Mouse (Mus musculus) neural tube, embryonic 15.5 days (tissue): Measurements from ENCODE around the gene Cpsf6. TPM values are rescaled to one million over a fixed set of nuclear protein-coding genes. Genes with fewer than 3 reads are reported as not detected.

ENCODE experiments used
- ATAC-seq: fragments of 200-750 bp; cut with Nextera tagmentation; 2 replicates; pipeline ENCODE4 v1.8.0; 2017; ENCODE audit warnings: mild to moderate bottlenecking, moderate TSS enrichment, moderate library complexity; ENCODE audit not compliant: low FRiP score
- H3K27ac ChIP-seq: fragments of 300-500 bp; sonication (generic); replicated peaks from 2 replicates; pipeline ENCODE4 v1.5.1; 2015; ENCODE audit warnings: mild to moderate bottlenecking, inconsistent platforms
- H3K27me3 ChIP-seq: fragments of 300-500 bp; sonication (generic); replicated peaks from 2 replicates; pipeline ENCODE4 v1.6.1; 2015; ENCODE audit warnings: inconsistent platforms
- H3K36me3 ChIP-seq: fragments of 300-500 bp; sonication (generic); 2 replicates; pipeline ENCODE4 v1.6.1; 2015; ENCODE audit warnings: inconsistent platforms
- H3K4me1 ChIP-seq: fragments of 300-500 bp; sonication (generic); 2 replicates; pipeline ENCODE4 v1.6.1; 2015; ENCODE audit warnings: inconsistent platforms
- H3K4me2 ChIP-seq: fragments of 300-500 bp; sonication (generic); 2 replicates; pipeline ENCODE4 v1.6.1; 2015; ENCODE audit warnings: inconsistent platforms, mild to moderate bottlenecking, moderate library complexity
- H3K4me3 ChIP-seq: fragments of 300-500 bp; sonication (generic); replicated peaks from 2 replicates; pipeline ENCODE4 v1.5.1; 2015; ENCODE audit warnings: mild to moderate bottlenecking, inconsistent platforms
- H3K9ac ChIP-seq: fragments of 300-500 bp; sonication (generic); replicated peaks from 2 replicates; pipeline ENCODE4 v1.6.1; 2015; ENCODE audit warnings: mild to moderate bottlenecking, inconsistent platforms
- H3K9me3 ChIP-seq: fragments of 300-500 bp; sonication (generic); replicated peaks from 2 replicates; pipeline ENCODE4 v1.6.1; 2016; ENCODE audit warnings: inconsistent platforms
- WGBS: fragments of 180-500 bp; shearing (Covaris S2); methylation state at CpG from one replicate; pipeline ENCODE4 v1.1.7; 2015; ENCODE audit warnings: mixed read lengths; 5-methylcytosine and 5-hydroxymethylcytosine counted together
- polyA plus RNA-seq: library from polyadenylated mRNA; unstranded; fragments of >200 nt; fragmentation: Nextera tagmentation; extraction: Ambion mirVana; gene quantifications from 2 replicates; pipeline ENCODE4 v1.2.1, GENCODE M21; 2015

The Cpsf6 gene
- 126 and 133 TPM in 2 replicates for polyA plus RNA-seq

GRCm38 (mm10) chr10:117379908-117380307 lies at the start of gene Cpsf6:
Gene Cpsf6 (minus strand): TSS chr10:117380015.
- 90% methylated on average over 6 of the region's 6 CpGs for WGBS
- Histone ChIP-seq H3K36me3 (no peaks in the 10 kb centered on the region), H3K27me3 (no peaks in the 10 kb centered on the region), H3K9me3 (no peaks in the 10 kb centered on the region), H3K4me2 (no peak within 1 kb of the TSS), H3K9ac (no peak within 1 kb of the TSS), H3K27ac (no peak within 1 kb of the TSS), H3K4me1 (peaks cover 11% of the 10 kb centered on the region; the same call in 1 of the 2 replicates), H3K4me3 (no peak within 1 kb of the TSS)
- ATAC-seq, result no peak

GRCm38 (mm10) chr10:117426615-117426969 lies 46.8 kb upstream of the Cpsf6 start:
- peaks cover 5% of the 10 kb centered on the region; the same call in 1 of the 2 replicates for H3K4me1 ChIP-seq
- H3K27me3 ChIP-seq, result no peaks in the 10 kb centered on the region
- H3K9me3 ChIP-seq, result no peaks in the 10 kb centered on the region
- no peak for ATAC-seq
- peak overlapping the region; percentile 51; the same call in 1 of the 2 replicates for H3K27ac ChIP-seq
- no peak overlapping the region for H3K9ac ChIP-seq
- H3K36me3 ChIP-seq, result no peaks in the 10 kb centered on the region
- H3K4me2 ChIP-seq, result no peak overlapping the region
- H3K4me3 ChIP-seq, result no peak overlapping the region
- WGBS, result 87% methylated on average over 1 of the region's 1 CpGs

- H3K36me3 ChIP-seq, result no peaks in the 10 kb centered on the region
- no peaks in the 10 kb centered on the region for H3K27me3 ChIP-seq
- WGBS, result 29% methylated on average over 11 of the region's 11 CpGs
- no peaks in the 10 kb centered on the region for H3K9me3 ChIP-seq
- peak overlapping the region; percentile 51; the same call in 1 of the 2 replicates for H3K27ac ChIP-seq
- H3K9ac ChIP-seq, result no peak overlapping the region
- H3K4me1 ChIP-seq, result peaks cover 5% of the 10 kb centered on the region; the same call in 1 of the 2 replicates
- no peak overlapping the region for H3K4me2 ChIP-seq
- no peak overlapping the region for H3K4me3 ChIP-seq
- peak; percentile 73 for ATAC-seq
Observed at GRCm38 (mm10) chr10:117425907-117426614, 46.2 kb upstream of the Cpsf6 start.

DNA sequence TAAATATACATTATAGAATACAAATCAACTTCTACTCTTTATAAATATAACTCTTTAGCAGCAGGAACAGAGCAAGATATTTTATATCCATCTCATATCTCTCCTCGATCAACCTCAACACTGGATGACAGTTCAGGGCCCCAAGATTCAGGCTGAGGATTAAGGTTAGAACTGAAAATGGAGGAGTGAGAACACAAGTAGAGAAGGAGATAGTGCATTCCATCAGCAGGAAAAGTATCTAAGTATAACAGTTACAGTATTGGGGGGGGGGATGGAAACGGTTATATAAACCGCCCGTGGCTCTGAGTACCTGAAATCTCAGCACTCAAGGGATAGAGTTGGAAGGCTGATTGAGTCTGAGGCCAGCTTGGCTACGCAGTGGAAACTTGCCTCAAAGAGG lies 45.2 kb upstream of the Cpsf6 start:
- no peak for ATAC-seq
- WGBS, result 95% methylated on average over 5 of the region's 5 CpGs
- Histone ChIP-seq H3K4me2 (no peak overlapping the region), H3K27ac (no peak overlapping the region), H3K9me3 (no peaks in the 10 kb centered on the region), H3K27me3 (no peaks in the 10 kb centered on the region), H3K4me1 (peaks cover 5% of the 10 kb centered on the region; the same call in 1 of the 2 replicates), H3K4me3 (no peak overlapping the region), H3K36me3 (no peaks in the 10 kb centered on the region), H3K9ac (no peak overlapping the region)

DNA sequence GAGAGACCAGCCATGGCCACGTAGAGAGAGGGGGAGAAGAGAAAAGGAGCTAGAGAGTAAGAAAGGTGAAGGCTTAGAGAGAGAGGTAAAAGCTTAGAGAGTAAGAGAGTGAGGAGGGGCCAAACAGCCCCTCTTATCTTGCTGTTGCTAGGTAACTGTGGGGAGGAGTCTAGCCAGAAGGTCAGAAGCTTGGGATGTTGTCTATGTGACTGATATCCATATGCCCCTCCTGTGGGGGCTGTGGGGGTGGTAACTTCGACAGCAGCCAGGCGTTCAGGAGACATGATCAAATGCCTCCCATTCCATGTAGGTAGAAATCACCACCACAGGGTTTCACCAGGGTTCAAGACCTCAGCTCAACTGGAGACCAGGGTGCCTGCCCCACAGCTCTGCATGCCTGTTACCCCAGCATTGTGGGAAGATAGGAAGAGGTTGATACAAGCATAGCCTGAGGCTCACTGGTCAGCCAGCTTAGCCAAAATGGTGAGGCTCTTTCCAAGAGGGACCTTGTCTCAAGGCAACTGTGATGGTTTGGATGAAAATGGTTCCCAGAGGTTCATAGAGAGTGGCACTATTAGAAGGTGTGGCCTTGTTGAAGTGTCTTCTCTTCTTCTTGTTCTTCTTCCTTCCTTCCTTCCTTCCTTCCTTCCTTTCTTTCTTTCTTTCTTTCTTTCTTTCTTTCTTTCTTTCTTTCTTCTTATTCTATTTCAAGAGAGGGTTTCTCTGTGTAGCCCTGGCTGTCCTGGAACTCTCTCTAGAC lies 44.5 kb upstream of the Cpsf6 start:
- 66% methylated on average over 3 of the region's 3 CpGs for WGBS
- no peak for ATAC-seq

DNA sequence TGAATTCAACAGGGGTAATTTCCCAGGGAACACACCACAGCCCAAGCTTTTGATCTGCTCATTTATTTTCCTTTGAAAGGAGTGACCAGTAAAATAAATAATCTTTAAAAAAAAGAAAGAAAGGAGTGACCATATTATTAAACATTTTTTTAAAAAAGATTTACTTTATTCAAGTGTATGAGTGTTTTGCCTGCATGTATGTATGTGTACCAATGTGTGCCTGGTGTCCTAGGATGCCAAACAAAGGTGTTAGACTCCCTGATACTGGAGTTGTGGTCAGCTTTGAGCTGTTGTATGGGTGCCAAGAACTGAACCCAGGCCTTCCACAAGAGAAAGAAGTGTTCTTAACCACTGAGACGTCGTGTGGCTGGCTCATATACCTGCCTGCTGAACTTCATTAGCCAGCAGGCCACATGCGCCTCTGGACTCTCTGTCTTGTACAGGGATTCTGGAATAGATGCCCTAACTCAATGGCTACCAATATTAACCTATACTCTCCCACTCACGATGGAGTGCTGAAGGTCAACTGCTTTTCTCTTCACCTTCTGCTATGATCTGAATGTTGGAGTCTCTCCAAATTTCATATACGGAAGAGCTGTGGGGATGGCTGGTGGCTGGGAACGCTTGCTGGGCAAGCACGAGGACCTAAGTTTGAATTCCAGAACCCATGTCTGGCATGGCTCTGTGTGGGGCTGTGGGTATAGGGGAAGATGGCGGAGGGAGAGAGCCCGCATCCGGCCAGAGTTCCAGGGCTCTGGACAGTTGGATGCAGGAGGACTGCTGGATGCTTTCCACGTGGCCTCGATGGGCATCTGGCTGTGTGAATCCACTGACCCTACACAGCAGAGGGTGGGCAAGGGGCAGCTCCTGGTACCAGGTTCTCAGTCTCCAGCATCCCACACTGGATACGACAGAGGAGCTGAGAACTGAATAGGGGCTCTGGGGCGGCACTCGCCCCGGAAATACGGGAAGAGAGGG lies 43.5 kb upstream of the Cpsf6 start:
- ATAC-seq, result no peak

More for the DNA sequence above, 44.5 kb upstream of the Cpsf6 start:
- H3K9ac ChIP-seq, result no peak overlapping the region
- no peak overlapping the region for H3K4me3 ChIP-seq
- no peak overlapping the region for H3K27ac ChIP-seq
- H3K4me2 ChIP-seq, result no peak overlapping the region
- H3K9me3 ChIP-seq, result no peaks in the 10 kb centered on the region
- no peaks in the 10 kb centered on the region for H3K27me3 ChIP-seq
- H3K36me3 ChIP-seq, result no peaks in the 10 kb centered on the region
- H3K4me1 ChIP-seq, result peaks cover 5% of the 10 kb centered on the region; the same call in 1 of the 2 replicates

DNA sequence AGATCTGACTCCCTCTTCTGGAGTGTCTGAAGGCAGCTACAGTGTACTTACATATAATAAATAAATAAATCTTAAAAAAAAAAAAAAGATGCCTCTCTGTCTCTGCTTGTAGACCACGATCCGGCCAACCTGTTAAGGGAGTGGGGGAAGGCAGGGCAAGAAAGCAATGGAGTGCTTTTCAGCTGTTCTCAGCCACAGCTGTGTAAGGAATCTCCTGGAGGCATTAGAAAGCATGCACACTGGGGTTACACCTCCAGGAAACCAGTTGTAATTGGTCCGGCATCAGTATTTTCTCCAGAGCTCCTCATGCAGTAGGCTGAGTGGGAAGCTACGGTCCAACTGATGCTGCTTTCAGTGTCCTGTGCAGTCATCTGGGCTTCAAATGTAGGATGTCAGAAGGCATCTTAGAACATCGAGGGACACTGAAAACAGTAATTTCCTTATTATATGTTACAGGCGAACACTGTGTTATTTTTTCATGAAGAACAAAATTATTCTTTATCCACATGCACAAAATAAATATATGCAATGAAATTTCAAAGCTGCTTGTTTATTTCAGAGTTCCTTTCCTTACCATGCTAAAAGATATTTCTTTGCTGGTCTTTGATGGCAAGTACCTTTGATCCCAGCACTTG lies 42.5 kb upstream of the Cpsf6 start:
- H3K27ac ChIP-seq, result no peak overlapping the region
- H3K9me3 ChIP-seq, result no peaks in the 10 kb centered on the region
- H3K4me2 ChIP-seq, result no peak overlapping the region
- H3K4me1 ChIP-seq, result peaks cover 22% of the 10 kb centered on the region
- 90% methylated on average over 6 of the region's 6 CpGs for WGBS
- H3K9ac ChIP-seq, result no peak overlapping the region
- H3K27me3 ChIP-seq, result no peaks in the 10 kb centered on the region
- H3K4me3 ChIP-seq, result no peak overlapping the region
- no peak for ATAC-seq
- H3K36me3 ChIP-seq, result no peaks in the 10 kb centered on the region

More for the DNA sequence above, 43.5 kb upstream of the Cpsf6 start:
- H3K4me3 ChIP-seq, result no peak overlapping the region
- H3K4me1 ChIP-seq, result peaks cover 12% of the 10 kb centered on the region
- H3K27me3 ChIP-seq, result no peaks in the 10 kb centered on the region
- H3K36me3 ChIP-seq, result no peaks in the 10 kb centered on the region
- no peaks in the 10 kb centered on the region for H3K9me3 ChIP-seq
- H3K9ac ChIP-seq, result no peak overlapping the region
- H3K4me2 ChIP-seq, result no peak overlapping the region
- 91% methylated on average over 17 of the region's 17 CpGs for WGBS
- H3K27ac ChIP-seq, result no peak overlapping the region

DNA sequence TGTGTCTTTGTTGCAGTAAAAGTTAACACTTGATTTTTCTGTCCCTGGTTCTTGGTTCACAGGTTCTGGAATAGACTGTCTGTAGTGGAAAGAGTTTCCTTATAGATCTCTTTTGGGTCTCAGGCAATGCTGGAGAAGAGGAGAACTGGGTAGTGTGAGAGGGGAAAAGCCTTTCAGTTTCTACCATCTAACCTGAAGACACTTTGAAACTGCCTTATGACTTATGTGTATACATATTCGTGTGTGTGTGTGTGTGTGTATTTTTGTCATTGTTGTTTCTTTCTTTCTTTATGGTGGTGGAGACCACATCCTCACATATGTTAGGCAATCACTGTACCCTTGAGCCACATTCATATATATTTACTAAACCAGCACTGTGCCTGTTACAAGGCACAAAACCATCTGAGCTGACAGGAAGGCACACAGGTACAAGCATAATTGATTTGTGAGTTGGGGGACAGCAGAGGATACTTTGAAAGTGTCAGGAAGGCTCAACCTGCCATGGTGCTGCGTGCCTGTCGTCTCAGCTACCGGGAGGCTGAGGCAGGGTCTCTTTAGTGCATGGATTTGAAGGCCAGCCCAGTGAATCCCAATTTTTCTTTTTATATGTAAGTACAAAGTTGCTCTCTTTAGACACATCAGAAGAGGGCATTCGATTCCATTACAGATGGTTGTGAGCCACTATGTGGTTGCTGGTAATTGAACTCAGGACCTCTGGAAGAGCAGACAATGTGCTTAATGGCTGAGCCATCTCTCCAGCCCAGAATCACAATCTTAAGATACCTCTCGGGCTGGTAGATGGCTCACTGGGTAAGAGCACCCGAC lies 41.7 kb upstream of the Cpsf6 start:
- Histone ChIP-seq H3K27ac (no peak overlapping the region), H3K4me3 (no peak overlapping the region), H3K27me3 (no peaks in the 10 kb centered on the region), H3K9ac (no peak overlapping the region), H3K36me3 (no peaks in the 10 kb centered on the region), H3K4me2 (no peak overlapping the region), H3K4me1 (peaks cover 24% of the 10 kb centered on the region), H3K9me3 (no peaks in the 10 kb centered on the region)
- 92% methylated on average over 7 of the region's 7 CpGs for WGBS
- ATAC-seq, result no peak

DNA sequence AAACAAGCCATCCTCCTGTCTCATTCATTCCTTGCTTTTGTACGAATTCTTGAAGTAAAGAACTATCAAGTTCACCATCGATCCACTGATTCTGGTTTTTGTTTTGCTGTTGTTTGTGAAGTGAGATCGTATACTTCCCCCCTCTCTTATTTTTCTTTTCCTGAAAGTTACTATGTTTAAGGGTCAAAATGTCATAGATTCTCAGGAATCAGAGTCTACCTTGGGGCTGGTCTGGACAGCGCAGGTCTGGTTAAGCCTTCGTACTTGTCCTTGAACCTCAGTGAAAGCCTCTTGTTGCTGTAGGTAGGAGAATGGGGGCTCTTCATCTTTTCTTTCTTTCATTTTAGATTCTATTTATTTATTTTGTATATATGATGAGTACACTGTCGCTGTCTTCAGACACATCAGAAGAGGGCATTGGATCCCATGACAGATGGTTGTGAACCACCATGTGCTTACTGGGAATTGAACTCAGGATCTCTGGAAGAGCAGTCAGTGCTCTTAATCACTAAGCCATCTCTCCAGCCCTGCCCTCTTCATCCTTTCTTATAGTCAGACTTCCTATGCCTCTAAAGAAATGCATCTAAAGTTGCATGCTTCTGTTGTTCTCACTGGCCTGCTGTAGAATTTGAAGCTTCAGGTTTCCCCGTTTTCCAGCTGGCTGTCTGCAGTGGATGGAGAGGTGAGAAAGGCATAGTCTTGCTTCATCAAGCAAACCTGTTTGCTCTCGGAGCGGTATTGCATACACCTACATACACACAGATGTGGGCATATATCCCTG lies 40.9 kb upstream of the Cpsf6 start:
- no peak overlapping the region for H3K4me3 ChIP-seq
- no peak overlapping the region for H3K9ac ChIP-seq
- WGBS, result 90% methylated on average over 9 of the region's 9 CpGs
- no peaks in the 10 kb centered on the region for H3K36me3 ChIP-seq
- peaks cover 19% of the 10 kb centered on the region for H3K4me1 ChIP-seq
- H3K9me3 ChIP-seq, result no peaks in the 10 kb centered on the region
- no peak overlapping the region for H3K27ac ChIP-seq
- no peak for ATAC-seq
- H3K27me3 ChIP-seq, result no peaks in the 10 kb centered on the region
- no peak overlapping the region for H3K4me2 ChIP-seq
